In the genomic region with DNA sequence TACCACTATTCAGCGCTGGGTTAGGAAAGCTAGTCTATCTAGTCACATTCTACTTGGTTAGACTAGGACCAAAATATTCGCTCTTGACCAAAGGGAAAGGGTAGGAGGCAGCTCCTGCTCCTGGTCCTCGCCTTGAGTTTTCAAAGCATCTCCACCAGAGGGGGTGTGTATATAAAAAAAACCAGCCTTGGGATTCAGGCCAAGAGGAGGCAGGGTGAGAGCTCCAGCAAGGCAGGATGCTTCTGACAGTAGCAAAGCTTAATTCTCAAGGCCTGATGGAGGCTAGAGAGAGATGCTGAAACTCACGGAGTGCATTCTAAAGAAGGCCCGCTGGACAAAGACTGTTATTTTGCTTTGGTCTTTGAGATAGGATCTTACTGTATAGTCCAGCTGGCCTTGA, we compare ENCODE assay signal across 12 mouse cellular contexts. TPM values are rescaled to one million over a fixed set of nuclear protein-coding genes. Genes with fewer than 3 reads are reported as not detected.
A peak's percentile ranks its signal among the peaks of the same experiment; 100 is the strongest.
DNase-seq lines count a peak whose midpoint lies in the region; ATAC-seq and TF ChIP-seq lines count a peak whose summit lies in the region.
"Had no signal": no experiment of that assay in that cellular context is flagged by ENCODE, and none has a peak within 500 bp of the region (broad histone marks: within the 10 kb centered on the region; RNA-seq: fewer than 3 reads in every experiment).

No protein-coding gene starts in this region.

- no peak overlapping the region for H3K4me3 ChIP-seq in forebrain, postnatal 0 days (ENCODE audit: low read depth, low read length)
- no peak overlapping the region for H3K4me3 ChIP-seq in forebrain, embryonic 16.5 days (replicated peaks; ENCODE audit: low read length)
- no peak overlapping the region for H3K4me3 ChIP-seq in left cerebral cortex, adult 2 months
- H3K4me3 ChIP-seq in hindbrain, embryonic 14.5 days (replicated peaks; ENCODE audit: low read length): no peak overlapping the region
- H3K4me3 ChIP-seq: hindbrain, embryonic 10.5 days; limb, embryonic 12.5 days; midbrain, embryonic 12.5 days had no signal

- no peak overlapping the region for H3K4me2 ChIP-seq in forebrain, postnatal 0 days (ENCODE audit: low read depth)
- no peak overlapping the region for H3K4me2 ChIP-seq in forebrain, embryonic 16.5 days (ENCODE audit: low read length)
- no peak overlapping the region for H3K4me2 ChIP-seq in hindbrain, embryonic 14.5 days (replicated peaks)
- H3K4me2 ChIP-seq: limb, embryonic 12.5 days; midbrain, embryonic 12.5 days had no signal

- ATAC-seq in forebrain, postnatal 0 days: no peak
- no peak for ATAC-seq in forebrain, embryonic 16.5 days
- ATAC-seq in hindbrain, embryonic 14.5 days (ENCODE audit: low FRiP score): no peak

- H3K27me3 ChIP-seq in forebrain, postnatal 0 days (ENCODE audit: insufficient read depth, low read length): no peaks in the 10 kb centered on the region
- no peaks in the 10 kb centered on the region for H3K27me3 ChIP-seq in forebrain, embryonic 16.5 days (replicated peaks; ENCODE audit: control insufficient read depth, insufficient read depth, low read length)
- no peaks in the 10 kb centered on the region for H3K27me3 ChIP-seq in hindbrain, embryonic 14.5 days (ENCODE audit: control insufficient read depth, insufficient read depth, low read length)
- H3K27me3 ChIP-seq: limb, embryonic 12.5 days; midbrain, embryonic 12.5 days had no signal

- H3K27ac ChIP-seq in forebrain, postnatal 0 days (ENCODE audit: low read depth, low read length): no peak overlapping the region
- no peak overlapping the region for H3K27ac ChIP-seq in forebrain, embryonic 16.5 days (ENCODE audit: low read length)
- H3K27ac ChIP-seq in left cerebral cortex, adult 2 months: no peak overlapping the region
- no peak overlapping the region for H3K27ac ChIP-seq in hindbrain, embryonic 14.5 days
- H3K27ac ChIP-seq: hindbrain, embryonic 10.5 days; limb, embryonic 12.5 days; midbrain, embryonic 12.5 days had no signal

- DNase-seq in forebrain, postnatal 0 days: peak; percentile 34
- peak; percentile 69 for DNase-seq in ovary, adult 18-20 months (ENCODE audit: low spot score)
- DNase-seq in ovary, postnatal 10 days (ENCODE audit: low spot score): no peak
- peak; percentile 31 to 35 for DNase-seq in left cerebral cortex, adult 2 months (ENCODE audit: extremely low spot score in 1 of 2, low spot score in 2 of 2)
- DNase-seq in adipocyte (ENCODE audit: low spot score): no peak
- no peak for DNase-seq in hindbrain, embryonic 14.5 days (ENCODE audit: low spot score)
- DNase-seq in urinary bladder, postnatal 25 days (ENCODE audit: low spot score): no peak
- DNase-seq: cerebellum, adult 18-20 months had no signal

- no peaks in the 10 kb centered on the region for H3K4me1 ChIP-seq in forebrain, postnatal 0 days (ENCODE audit: insufficient read depth)
- peaks cover 1% of the 10 kb centered on the region for H3K4me1 ChIP-seq in forebrain, embryonic 16.5 days (replicated peaks; ENCODE audit: control insufficient read depth, insufficient read depth, low read length)
- peaks cover under 1% of the 10 kb centered on the region; the same call in 1 of the 2 replicates for H3K4me1 ChIP-seq in hindbrain, embryonic 14.5 days (replicated peaks; ENCODE audit: control insufficient read depth, insufficient read depth, low read length)
- H3K4me1 ChIP-seq: limb, embryonic 12.5 days had no signal

- H3K36me3 ChIP-seq in forebrain, postnatal 0 days (ENCODE audit: insufficient read depth): no peaks in the 10 kb centered on the region
- H3K36me3 ChIP-seq in forebrain, embryonic 16.5 days (ENCODE audit: control insufficient read depth, insufficient read depth): no peaks in the 10 kb centered on the region
- H3K36me3 ChIP-seq in hindbrain, embryonic 14.5 days (replicated peaks; ENCODE audit: control insufficient read depth, insufficient read depth): no peaks in the 10 kb centered on the region
- H3K36me3 ChIP-seq: hindbrain, embryonic 10.5 days; limb, embryonic 12.5 days; midbrain, embryonic 12.5 days had no signal

- 51% methylated on average over 5 of the region's 5 CpGs for WGBS in forebrain, postnatal 0 days
- WGBS in forebrain, embryonic 16.5 days: 49% methylated on average over 5 of the region's 5 CpGs
- 54% methylated on average over 5 of the region's 5 CpGs for WGBS in hindbrain, embryonic 14.5 days

- intact Hi-C loops in left cerebral cortex, adult 2 months (cut with DNase I): loop anchor here (5.0 kb wide), 1 partner anchor 98 kb away; no protein-coding TSS in a partner anchor

- TF ChIP-seq CTCF in forebrain, postnatal 0 days (IDR thresholded peaks at IDR 0.05; ENCODE audit: low read depth): peak; percentile 26; the same call in 1 of the 2 replicates
- TF ChIP-seq CTCF in left cerebral cortex, adult 2 months (IDR thresholded peaks at IDR 0.05): peak; percentile 43

- H3K9ac ChIP-seq in forebrain, postnatal 0 days: no peak overlapping the region
- H3K9ac ChIP-seq in forebrain, embryonic 16.5 days (replicated peaks; ENCODE audit: low read depth, low read length): no peak overlapping the region
- H3K9ac ChIP-seq in hindbrain, embryonic 14.5 days: no peak overlapping the region
- H3K9ac ChIP-seq: limb, embryonic 12.5 days; midbrain, embryonic 12.5 days had no signal

- H3K9me3 ChIP-seq in forebrain, postnatal 0 days (ENCODE audit: low read length): no peaks in the 10 kb centered on the region
- no peaks in the 10 kb centered on the region for H3K9me3 ChIP-seq in forebrain, embryonic 16.5 days (ENCODE audit: control insufficient read depth, low read length)
- H3K9me3 ChIP-seq in hindbrain, embryonic 14.5 days (ENCODE audit: control insufficient read depth, low read length): no peaks in the 10 kb centered on the region
- H3K9me3 ChIP-seq: hindbrain, embryonic 10.5 days; limb, embryonic 12.5 days; midbrain, embryonic 12.5 days had no signal

RNA-seq across cellular contexts. Expression of a gene that starts 5.4 kb away (rescaled TPM):
- 21.1 and 22.6 TPM in 2 replicates for total RNA-seq in forebrain, postnatal 0 days (2014; rRNA removed)
- polyA plus RNA-seq in forebrain, postnatal 0 days (2015; fragmentation: Nextera tagmentation; extraction: Ambion mirVana): 8.9 and 14.9 TPM in 2 replicates
- 19.8 and 21.0 TPM in 2 replicates for polyA plus RNA-seq in forebrain, embryonic 16.5 days (2015; fragmentation: Nextera tagmentation; extraction: Ambion mirVana)
- 10 to 100 TPM; 30.7 to 35.9 TPM for total RNA-seq in left cerebral cortex, adult 2 months (2021)
- polyA plus RNA-seq in hindbrain, embryonic 14.5 days (2014; fragmentation: Nextera tagmentation; extraction: Ambion mirVana): 19.7 and 20.6 TPM in 2 replicates

RNA-seq across cellular contexts. Expression of a gene that starts 32.9 kb away (rescaled TPM):
- total RNA-seq in forebrain, postnatal 0 days (2014; rRNA removed): not detected in 2 replicates
- polyA plus RNA-seq in forebrain, postnatal 0 days (2015; fragmentation: Nextera tagmentation; extraction: Ambion mirVana): not detected in 2 replicates
- polyA plus RNA-seq in forebrain, embryonic 16.5 days (2015; fragmentation: Nextera tagmentation; extraction: Ambion mirVana): not detected in 2 replicates
- total RNA-seq in left cerebral cortex, adult 2 months (2021): not detected
- not detected in 2 replicates for polyA plus RNA-seq in hindbrain, embryonic 14.5 days (2014; fragmentation: Nextera tagmentation; extraction: Ambion mirVana)
- polyA plus RNA-seq: hindbrain, embryonic 10.5 days; limb, embryonic 12.5 days; midbrain, embryonic 12.5 days had no signal

RNA-seq across cellular contexts. Expression of a gene that starts 48.3 kb away (rescaled TPM):
- 151 and 445 TPM in 2 replicates for total RNA-seq in forebrain, postnatal 0 days (2014; rRNA removed)
- 316 and 341 TPM in 2 replicates for polyA plus RNA-seq in forebrain, postnatal 0 days (2015; fragmentation: Nextera tagmentation; extraction: Ambion mirVana)
- polyA plus RNA-seq in forebrain, embryonic 16.5 days (2015; fragmentation: Nextera tagmentation; extraction: Ambion mirVana): 191 and 212 TPM in 2 replicates
- 100 to 1,000 TPM; 848 to 875 TPM for total RNA-seq in left cerebral cortex, adult 2 months (2021)
- polyA plus RNA-seq in hindbrain, embryonic 14.5 days (2014; fragmentation: Nextera tagmentation; extraction: Ambion mirVana): 215 and 245 TPM in 2 replicates

Comparison
In these comparisons a context has a peak if more than half of its experiments do, and no peak if none do; other contexts are left out.
1. DNase-seq: peak in forebrain, postnatal 0 days (single experiment), ovary, adult 18-20 months (single experiment) and left cerebral cortex, adult 2 months (2 of 2); none in ovary, postnatal 10 days (single experiment), adipocyte (single experiment), hindbrain, embryonic 14.5 days (single experiment) and urinary bladder, postnatal 25 days (single experiment).